Mouse (Mus musculus) forebrain, embryonic 11.5 days (tissue): ENCODE measurements at regions not wholly inside any gene's neighbourhood (a gene's known extent, or its start where the extent isn't known, plus 50 kb on each side); places are given as distances from the start of the nearest gene placed in this dataset.

Source experiments
- ATAC-seq: fragments of 200-750 bp; cut with Nextera tagmentation; replicated peaks from 2 replicates; pipeline ENCODE4 v1.8.0; 2017; ENCODE audit warnings: moderate TSS enrichment; ENCODE audit not compliant: low FRiP score
- DNase-seq: peaks from one replicate; pipeline ENCODE4 v3.0.0-alpha.2; 2017; ENCODE audit warnings: low spot score
- H3K27ac ChIP-seq: fragments of 300-500 bp; sonication (generic); 2 replicates; pipeline ENCODE4 v1.5.1; 2014; ENCODE audit warnings: low read depth, low read length
- H3K27me3 ChIP-seq: fragments of 300-500 bp; sonication (generic); 2 replicates; pipeline ENCODE4 v1.6.1; 2014; ENCODE audit warnings: mild to moderate bottlenecking, low read length, mixed read lengths; ENCODE audit not compliant: control insufficient read depth, insufficient read depth
- H3K36me3 ChIP-seq: fragments of 300-500 bp; sonication (generic); 2 replicates; pipeline ENCODE4 v1.6.1; 2014; ENCODE audit warnings: mild to moderate bottlenecking, low read length, moderate library complexity, mixed read lengths; ENCODE audit not compliant: control insufficient read depth, insufficient read depth
- H3K4me1 ChIP-seq: fragments of 300-500 bp; sonication (generic); replicated peaks from 2 replicates; pipeline ENCODE4 v1.6.1; 2014; ENCODE audit warnings: low read length, mixed read lengths; ENCODE audit not compliant: control insufficient read depth, insufficient read depth
- H3K4me2 ChIP-seq: fragments of 300-500 bp; sonication (generic); 2 replicates; pipeline ENCODE4 v1.6.1; 2014; ENCODE audit warnings: low read depth, mild to moderate bottlenecking, low read length, moderate library complexity, mixed read lengths; ENCODE audit not compliant: severe bottlenecking
- H3K4me3 ChIP-seq: fragments of 300-500 bp; sonication (generic); 2 replicates; pipeline ENCODE4 v1.5.1; 2014; ENCODE audit warnings: low read depth, low read length
- H3K9ac ChIP-seq: fragments of 300-500 bp; sonication (generic); 2 replicates; pipeline ENCODE4 v1.6.1; 2014; ENCODE audit warnings: low read length
- H3K9me3 ChIP-seq: fragments of 300-500 bp; sonication (generic); 2 replicates; pipeline ENCODE4 v1.6.1; 2016; ENCODE audit warnings: low read length, mixed read lengths; ENCODE audit not compliant: control insufficient read depth
- WGBS: fragments of 180-500 bp; shearing (Covaris S2); extraction: QIAGEN DNeasy Blood & Tissue Kit; methylation state at CpG from one replicate; pipeline ENCODE4 v1.1.7; 2014; 5-methylcytosine and 5-hydroxymethylcytosine counted together

- 58% methylated on average over 3 of the region's 3 CpGs for WGBS
- Histone ChIP-seq H3K27me3 (no peaks in the 10 kb centered on the region), H3K9me3 (no peaks in the 10 kb centered on the region), H3K4me3 (no peak overlapping the region), H3K9ac (no peak overlapping the region), H3K4me1 (peaks cover 24% of the 10 kb centered on the region), H3K36me3 (no peaks in the 10 kb centered on the region), H3K4me2 (no peak overlapping the region), H3K27ac (no peak overlapping the region)
- DNase-seq (no peak), ATAC-seq (no peak)
These were observed 81.4 kb downstream of the Lhx2 start for GRCm38 (mm10) chr2:38420498-38420897.

DNA sequence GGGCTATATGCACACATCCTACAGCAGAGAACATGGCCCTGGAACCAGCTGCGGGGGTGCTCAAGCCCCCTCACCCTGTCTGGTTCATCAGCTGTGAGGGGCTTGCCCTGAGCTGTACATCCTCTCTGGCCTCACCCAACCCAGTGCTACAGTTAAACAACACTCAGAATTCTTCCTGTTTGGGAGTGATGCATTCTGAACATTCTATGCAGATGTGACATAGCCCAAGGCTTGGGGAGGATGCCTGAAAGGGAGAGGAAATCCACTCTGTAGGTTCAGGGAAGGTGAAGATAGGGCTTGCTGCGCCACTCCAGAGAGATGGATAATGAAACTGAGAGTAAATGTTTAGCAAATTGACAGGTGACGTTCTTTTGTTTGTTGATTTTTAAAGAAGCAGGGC, 83.3 kb downstream of the Lhx2 start:
- Histone ChIP-seq H3K4me2 (no peak overlapping the region), H3K27me3 (no peaks in the 10 kb centered on the region), H3K9me3 (no peaks in the 10 kb centered on the region), H3K9ac (no peak overlapping the region), H3K36me3 (no peaks in the 10 kb centered on the region), H3K27ac (no peak overlapping the region), H3K4me3 (no peak overlapping the region), H3K4me1 (peaks cover 25% of the 10 kb centered on the region)
- no peak for DNase-seq
- ATAC-seq, result no peak
- 91% methylated on average over 3 of the region's 3 CpGs for WGBS

DNA sequence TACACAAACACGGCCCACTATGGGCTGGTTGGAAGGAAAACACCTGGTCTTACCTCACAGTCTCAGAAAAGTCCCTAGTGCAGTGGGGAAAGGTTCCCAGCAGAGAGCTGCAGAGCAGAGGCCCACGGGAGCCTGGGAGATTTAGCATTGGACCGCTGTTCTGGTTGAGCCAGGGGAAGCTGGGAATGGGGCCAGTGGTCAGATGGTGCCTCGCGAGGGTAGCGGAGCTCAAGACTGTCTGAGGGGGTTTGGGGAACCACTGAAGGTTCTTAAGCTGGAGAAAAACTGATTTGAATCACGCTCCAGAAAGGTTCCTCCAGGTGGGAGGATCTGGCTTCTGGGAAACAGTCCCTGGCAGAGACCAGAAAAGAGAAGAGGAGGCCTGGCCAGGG, 84.8 kb downstream of the Lhx2 start:
- Histone ChIP-seq H3K27ac (peak overlapping the region; percentile 97), H3K27me3 (no peaks in the 10 kb centered on the region), H3K4me1 (peaks cover 25% of the 10 kb centered on the region), H3K9me3 (no peaks in the 10 kb centered on the region), H3K36me3 (no peaks in the 10 kb centered on the region), H3K4me3 (no peak overlapping the region), H3K4me2 (peak overlapping the region; percentile 42; the same call in 1 of the 2 replicates), H3K9ac (peak overlapping the region; percentile 56)
- peak; percentile 13 for ATAC-seq
- DNase-seq, result no peak
- WGBS, result 9% methylated on average over 7 of the region's 7 CpGs

- Histone ChIP-seq H3K27ac (peak overlapping the region; percentile 97), H3K4me2 (peak overlapping the region; percentile 42), H3K4me1 (peaks cover 25% of the 10 kb centered on the region), H3K9ac (peak overlapping the region; percentile 56), H3K36me3 (no peaks in the 10 kb centered on the region), H3K27me3 (no peaks in the 10 kb centered on the region), H3K4me3 (peak overlapping the region; percentile 10; the same call in 1 of the 2 replicates), H3K9me3 (no peaks in the 10 kb centered on the region)
- peak; percentile 95 for DNase-seq
- under 1% methylated on average over 19 of the region's 22 CpGs for WGBS
- ATAC-seq, result peak; percentile 95
These were observed 85.3 kb downstream of the Lhx2 start for GRCm38 (mm10) chr2:38424278-38424931.

DNA sequence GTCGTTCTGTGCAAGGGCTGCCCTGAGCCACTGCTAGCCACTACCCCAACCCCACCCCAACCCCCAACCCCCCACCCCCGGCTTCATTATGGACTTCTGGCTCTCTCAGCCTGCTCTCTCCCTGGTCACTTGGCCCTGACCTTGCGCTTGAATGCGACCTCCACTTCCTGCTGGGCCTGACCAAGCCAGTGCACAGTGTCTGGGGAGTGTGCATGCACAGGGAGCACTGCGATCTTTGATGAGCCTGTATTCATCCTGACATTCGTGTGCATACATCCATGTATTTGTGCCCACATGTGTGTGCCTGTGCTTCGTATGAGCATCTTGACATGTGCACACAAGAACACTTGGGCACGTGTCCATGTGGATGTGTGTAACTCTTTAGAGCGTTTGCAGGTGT, 85.9 kb downstream of the Lhx2 start:
- Histone ChIP-seq H3K9ac (peak overlapping the region; percentile 56), H3K36me3 (no peaks in the 10 kb centered on the region), H3K4me3 (peak overlapping the region; percentile 10; the same call in 1 of the 2 replicates), H3K4me1 (peaks cover 25% of the 10 kb centered on the region), H3K27me3 (no peaks in the 10 kb centered on the region), H3K4me2 (peak overlapping the region; percentile 42), H3K9me3 (no peaks in the 10 kb centered on the region), H3K27ac (peak overlapping the region; percentile 97)
- 11% methylated on average over 9 of the region's 9 CpGs for WGBS
- no peak for DNase-seq
- no peak for ATAC-seq

GRCm38 (mm10) chr2:38429752-38430378, 81.6 kb upstream of the Nek6 start:
- Histone ChIP-seq H3K4me3 (no peak overlapping the region), H3K9me3 (no peaks in the 10 kb centered on the region), H3K27me3 (no peaks in the 10 kb centered on the region), H3K9ac (no peak overlapping the region), H3K27ac (no peak overlapping the region), H3K4me2 (no peak overlapping the region), H3K36me3 (no peaks in the 10 kb centered on the region), H3K4me1 (peaks cover 7% of the 10 kb centered on the region)
- WGBS, result 40% methylated on average over 6 of the region's 6 CpGs
- ATAC-seq (peak; percentile 22; the same call in 1 of the 2 replicates), DNase-seq (peak; percentile 86)

- WGBS, result 65% methylated on average over 5 of the region's 5 CpGs
- Histone ChIP-seq H3K4me1 (no peaks in the 10 kb centered on the region; the same call in 1 of the 2 replicates), H3K9ac (no peak overlapping the region), H3K27ac (no peak overlapping the region), H3K9me3 (no peaks in the 10 kb centered on the region), H3K4me3 (no peak overlapping the region), H3K27me3 (no peaks in the 10 kb centered on the region), H3K36me3 (no peaks in the 10 kb centered on the region), H3K4me2 (no peak overlapping the region)
- DNase-seq (peak; percentile 37), ATAC-seq (no peak)
These were observed 79.9 kb upstream of the Nek6 start for GRCm38 (mm10) chr2:38431546-38431945.

DNA sequence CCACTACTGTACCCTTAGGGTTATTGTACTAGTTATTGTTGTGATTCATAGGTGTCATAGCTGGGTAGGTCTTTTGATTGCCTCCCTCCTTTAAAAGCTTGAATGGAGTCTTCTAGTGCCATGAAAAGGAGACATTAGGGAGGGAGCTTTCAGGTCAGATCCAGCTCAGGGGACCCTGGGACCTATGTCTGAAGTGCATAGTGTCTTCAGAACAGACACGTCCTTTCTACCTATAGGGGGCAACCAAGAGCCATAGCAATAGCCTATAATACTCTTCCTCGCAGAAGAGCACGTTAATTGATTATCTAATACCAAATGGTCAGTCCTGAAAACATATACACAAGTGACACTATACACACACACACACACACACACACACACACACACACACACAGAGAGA, 77.7 kb upstream of the Nek6 start:
- no peak for ATAC-seq
- no peak overlapping the region for H3K9ac ChIP-seq
- peak; percentile 41 for DNase-seq
- H3K36me3 ChIP-seq, result no peaks in the 10 kb centered on the region
- no peaks in the 10 kb centered on the region for H3K9me3 ChIP-seq
- H3K4me1 ChIP-seq, result no peaks in the 10 kb centered on the region; the same call in 1 of the 2 replicates
- H3K27me3 ChIP-seq, result no peaks in the 10 kb centered on the region
- WGBS, result 34% methylated on average over 3 of the region's 3 CpGs
- H3K4me3 ChIP-seq, result no peak overlapping the region
- H3K27ac ChIP-seq, result no peak overlapping the region
- no peak overlapping the region for H3K4me2 ChIP-seq

GRCm38 (mm10) chr2:38436701-38437100, 74.7 kb upstream of the Nek6 start:
- ATAC-seq (no peak), DNase-seq (no peak)
- no peak overlapping the region for H3K4me2 ChIP-seq
- WGBS, result 84% methylated on average over 4 of the region's 4 CpGs
- no peak overlapping the region for H3K9ac ChIP-seq
- H3K4me3 ChIP-seq, result no peak overlapping the region
- no peaks in the 10 kb centered on the region for H3K27me3 ChIP-seq
- H3K4me1 ChIP-seq, result no peaks in the 10 kb centered on the region
- H3K27ac ChIP-seq, result no peak overlapping the region
- H3K36me3 ChIP-seq, result no peaks in the 10 kb centered on the region
- no peaks in the 10 kb centered on the region for H3K9me3 ChIP-seq
